Mouse (Mus musculus) liver, embryonic 14.5 days (tissue): ENCODE results near the gene Rho. TPM values are rescaled to one million over a fixed set of nuclear protein-coding genes. Genes with fewer than 3 reads are reported as not detected.

Experiments
- ATAC-seq: fragments of 200-750 bp; cut with Nextera tagmentation; 2 replicates; pipeline ENCODE4 v1.8.0; 2017; ENCODE audit warnings: moderate number of reproducible peaks, mild to moderate bottlenecking, moderate library complexity; ENCODE audit not compliant: insufficient read depth
- DNase-seq, 3 experiments: peaks; one replicate each; pipeline ENCODE4 v3.0.0-alpha.2; 2012 to 2013; ENCODE audit warnings: low read depth in 3 of 3, low spot score in 3 of 3
- H3K27ac ChIP-seq: fragments of 300-500 bp; sonication (generic); 2 replicates; pipeline ENCODE4 v1.5.1; 2014; ENCODE audit warnings: moderate library complexity, mild to moderate bottlenecking, control low read depth, inconsistent platforms
- H3K27me3 ChIP-seq: fragments of 300-500 bp; sonication (generic); 2 replicates; pipeline ENCODE4 v1.6.1; 2014; ENCODE audit warnings: mild to moderate bottlenecking, low read length, moderate library complexity; ENCODE audit not compliant: control insufficient read depth, insufficient read depth
- H3K36me3 ChIP-seq: fragments of 300-500 bp; sonication (generic); replicated peaks from 2 replicates; pipeline ENCODE4 v1.6.1; 2014; ENCODE audit warnings: low read depth; ENCODE audit not compliant: control insufficient read depth, insufficient read depth
- H3K4me1 ChIP-seq, 2 experiments: fragments of 200-500 bp in 1 of 2; fragments of 300-500 bp in 1 of 2; sonication (generic) in 1 of 2; replicated peaks; 2 replicates each; pipeline ENCODE4 v1.6.1; 2012 to 2014; ENCODE audit warnings: antibody characterized with exemption in 1 of 2, inconsistent platforms in 1 of 2, low read length in 1 of 2; ENCODE audit not compliant: control insufficient read depth in 2 of 2, insufficient read depth in 2 of 2
- H3K4me2 ChIP-seq: fragments of 300-500 bp; sonication (generic); 2 replicates; pipeline ENCODE4 v1.6.1; 2014; ENCODE audit warnings: low read depth, mild to moderate bottlenecking, control low read depth, moderate library complexity
- H3K4me3 ChIP-seq, 2 experiments: fragments of 200-500 bp in 1 of 2; fragments of 300-500 bp in 1 of 2; sonication (generic) in 1 of 2; 2 replicates each; pipeline ENCODE4 v1.5.1; 2012 to 2014; ENCODE audit warnings: low read depth in 2 of 2, low read length in 2 of 2, mild to moderate bottlenecking in 2 of 2, control low read depth in 1 of 2, inconsistent platforms in 1 of 2, moderate library complexity in 1 of 2; ENCODE audit not compliant: insufficient read depth in 1 of 2
- H3K9ac ChIP-seq: fragments of 300-500 bp; sonication (generic); replicated peaks from 2 replicates; pipeline ENCODE4 v1.6.1; 2014; ENCODE audit warnings: mild to moderate bottlenecking, control low read depth, moderate library complexity
- H3K9me3 ChIP-seq: fragments of 300-500 bp; sonication (generic); 2 replicates; pipeline ENCODE4 v1.6.1; 2016; ENCODE audit warnings: low read length, mixed read lengths; ENCODE audit not compliant: control insufficient read depth
- CTCF ChIP-seq: IDR thresholded peaks from 2 replicates; pipeline ENCODE4 v1.5.1; 2016; ENCODE audit warnings: antibody characterized with exemption, low read depth, control low read depth
- EP300 ChIP-seq: IDR thresholded peaks from 2 replicates; pipeline ENCODE4 v1.6.1; 2016; ENCODE audit warnings: antibody characterized with exemption, low read depth
- WGBS: fragments of 180-500 bp; shearing (Covaris S2); extraction: QIAGEN DNeasy Blood & Tissue Kit; methylation state at CpG from one replicate; pipeline ENCODE4 v1.1.7; 2014; ENCODE audit not compliant: insufficient replicate concordance; 5-methylcytosine and 5-hydroxymethylcytosine counted together
- polyA plus RNA-seq, 2 experiments: library from polyadenylated mRNA; depleted of rRNA in 1 of 2; stranded (reverse) in 1 of 2; unstranded in 1 of 2; fragments of >200 nt; fragmentation: Nextera tagmentation in 1 of 2; extraction: Ambion mirVana in 1 of 2; gene quantifications; 2 replicates each; pipeline versions ENCODE4 v1.2.1 to v1.2.3; 2012 to 2014

Gene Rho
- polyA plus RNA-seq, 2 experiments, result 0.03 TPM; not detected in 1

GRCm38 (mm10) chr6:115972083-115972764, 40.7 kb downstream of the Rho start:
- no peak overlapping the region for H3K4me3 ChIP-seq
- no peaks in the 10 kb centered on the region for H3K36me3 ChIP-seq
- no peaks in the 10 kb centered on the region for H3K27me3 ChIP-seq
- H3K27ac ChIP-seq, result no peak overlapping the region
- no peaks in the 10 kb centered on the region for H3K9me3 ChIP-seq
- no peak for TF ChIP-seq EP300
- TF ChIP-seq CTCF, result no peak
- no peak overlapping the region for H3K9ac ChIP-seq
- DNase-seq, result no peak
- no peak overlapping the region for H3K4me2 ChIP-seq
- WGBS, result 55% methylated on average over 7 of the region's 7 CpGs
- no peak for ATAC-seq
- no peaks in the 10 kb centered on the region for H3K4me1 ChIP-seq

- Histone ChIP-seq H3K4me2 (no peak overlapping the region), H3K9ac (no peak overlapping the region), H3K36me3 (no peaks in the 10 kb centered on the region), H3K9me3 (no peaks in the 10 kb centered on the region), H3K4me1 (no peaks in the 10 kb centered on the region), H3K27ac (no peak overlapping the region), H3K4me3 (no peak overlapping the region), H3K27me3 (no peaks in the 10 kb centered on the region)
- no peak for ATAC-seq
- TF ChIP-seq CTCF (no peak), EP300 (no peak)
- 68% methylated on average over 15 of the region's 15 CpGs for WGBS
- no peak for DNase-seq
Observed at GRCm38 (mm10) chr6:115973139-115973875, 41.8 kb downstream of the Rho start.

GRCm38 (mm10) chr6:115973881-115974662, 42.5 kb downstream of the Rho start:
- Histone ChIP-seq H3K4me2 (no peak overlapping the region), H3K36me3 (no peaks in the 10 kb centered on the region), H3K27me3 (no peaks in the 10 kb centered on the region), H3K4me1 (no peaks in the 10 kb centered on the region), H3K9ac (no peak overlapping the region), H3K9me3 (no peaks in the 10 kb centered on the region), H3K27ac (no peak overlapping the region), H3K4me3 (no peak overlapping the region)
- DNase-seq (no peak), ATAC-seq (no peak)
- WGBS, result 70% methylated on average over 16 of the region's 16 CpGs
- TF ChIP-seq EP300, result no peak
- TF ChIP-seq CTCF, result no peak

- Histone ChIP-seq H3K27me3 (no peaks in the 10 kb centered on the region), H3K9me3 (no peaks in the 10 kb centered on the region), H3K4me3 (no peak overlapping the region), H3K4me2 (no peak overlapping the region), H3K9ac (no peak overlapping the region), H3K27ac (no peak overlapping the region), H3K36me3 (no peaks in the 10 kb centered on the region), H3K4me1 (no peaks in the 10 kb centered on the region)
- WGBS, result 71% methylated on average over 8 of the region's 8 CpGs
- DNase-seq (no peak), ATAC-seq (no peak)
- no peak for TF ChIP-seq CTCF
Observed at GRCm38 (mm10) chr6:115975606-115976005, 44.1 kb downstream of the Rho start.

GRCm38 (mm10) chr6:115977810-115978209, 46.3 kb downstream of the Rho start:
- no peaks in the 10 kb centered on the region for H3K27me3 ChIP-seq
- no peaks in the 10 kb centered on the region for H3K9me3 ChIP-seq
- no peak overlapping the region for H3K4me2 ChIP-seq
- no peak overlapping the region for H3K9ac ChIP-seq
- ATAC-seq (no peak), DNase-seq (no peak)
- H3K27ac ChIP-seq, result no peak overlapping the region
- WGBS, result 73% methylated on average over 15 of the region's 15 CpGs
- no peaks in the 10 kb centered on the region for H3K36me3 ChIP-seq
- H3K4me3 ChIP-seq, result no peak overlapping the region
- no peaks in the 10 kb centered on the region for H3K4me1 ChIP-seq
- TF ChIP-seq EP300 (no peak), CTCF (no peak)
